Mouse (Mus musculus) left cerebral cortex, adult 2 months (tissue): Measurements from ENCODE around the gene Dennd1b. TPM values are rescaled to one million over a fixed set of nuclear protein-coding genes. Genes with fewer than 3 reads are reported as not detected.

Experiments
- DNase-seq, 2 experiments: peaks; one replicate each; pipeline ENCODE4 v3.0.0; 2021 to 2022; ENCODE audit warnings: low spot score in 2 of 2, mixed read lengths in 1 of 2; ENCODE audit errors: extremely low spot score in 1 of 2
- H3K27ac ChIP-seq: fragments of 200-600 bp; 2 replicates; pipeline ENCODE4 v1.8.1; 2022
- H3K4me3 ChIP-seq: fragments of 200-600 bp; 2 replicates; pipeline ENCODE4 v1.8.1; 2022
- CTCF ChIP-seq: fragments of 200-600 bp; IDR thresholded peaks from 2 replicates; pipeline ENCODE4 v1.8.1; 2022; ENCODE audit warnings: antibody characterized with exemption, mild to moderate bottlenecking, moderate library complexity
- intact Hi-C: fragments of 180-260 bp; cut with DNase I; formaldehyde crosslinking; loops from one replicate; pipeline ENCODE4 v1.15.1; 2025
- total RNA-seq, 2 experiments: library from RNA; stranded (reverse); gene quantifications; 2 replicates each; pipeline ENCODE4 v1.2.3; 2021

Dennd1b gene
- total RNA-seq, 2 experiments from 2014 or later: 44.6 to 48.9 TPM

DNA sequence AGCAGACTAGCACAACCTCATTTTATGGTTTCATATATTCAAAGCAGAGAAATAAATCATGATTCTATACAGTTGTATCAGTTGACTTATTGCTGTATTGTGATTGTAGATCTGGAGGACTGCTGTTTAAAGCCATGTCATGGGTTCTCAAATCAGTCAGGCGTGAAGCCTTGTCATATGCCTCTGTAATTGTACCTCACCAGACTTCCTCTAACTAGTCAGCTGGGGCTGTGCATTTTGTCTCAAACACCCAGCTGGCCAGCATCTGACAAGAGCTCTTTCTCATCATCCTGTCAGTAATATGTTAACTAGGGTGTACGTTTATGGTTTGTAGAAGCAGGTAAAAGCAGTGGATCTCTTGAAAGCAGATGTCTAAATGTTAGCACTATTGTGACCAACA lies 104.0 kb downstream of the Dennd1b start:
- intact Hi-C loops: no loop called here
- DNase-seq: no peak
- H3K27ac ChIP-seq: no peak overlapping the region
- no peak overlapping the region for H3K4me3 ChIP-seq
- TF ChIP-seq CTCF: no peak

- intact Hi-C loops: no loop called here
- no peak overlapping the region for H3K4me3 ChIP-seq
- DNase-seq: no peak
- H3K27ac ChIP-seq: no peak overlapping the region
- no peak for TF ChIP-seq CTCF
Measured at GRCm38 (mm10) chr1:139071015-139071414, 107.8 kb downstream of the Dennd1b start.

DNA sequence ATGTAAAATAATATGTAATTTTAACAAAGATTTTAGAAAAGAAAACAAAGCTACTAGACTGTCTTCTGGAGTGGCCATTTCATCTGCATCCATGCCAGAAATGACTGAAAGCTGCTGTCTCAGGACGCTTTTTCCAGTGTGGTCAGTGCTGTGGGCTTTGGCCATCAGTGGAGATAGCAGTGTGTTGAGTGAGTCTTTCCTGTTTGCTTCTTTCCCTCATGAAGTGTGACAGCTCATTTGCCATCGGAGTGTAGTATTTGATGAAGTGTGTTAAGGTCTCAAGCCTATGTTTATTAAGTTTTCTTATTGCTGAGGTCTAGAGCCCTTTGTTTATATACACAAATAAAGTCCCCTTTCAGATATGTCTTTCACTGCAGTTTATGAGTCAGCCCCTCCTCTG lies 112.4 kb downstream of the Dennd1b start:
- no peak for DNase-seq
- intact Hi-C loops: no loop called here
- Histone ChIP-seq H3K4me3 (no peak overlapping the region), H3K27ac (no peak overlapping the region)
- TF ChIP-seq CTCF: no peak

- no peak overlapping the region for H3K4me3 ChIP-seq
- intact Hi-C loops: no loop called here
- H3K27ac ChIP-seq: no peak overlapping the region
- DNase-seq: no peak
- no peak for TF ChIP-seq CTCF
Measured at GRCm38 (mm10) chr1:139077989-139078388, 114.8 kb downstream of the Dennd1b start.

- no peak for TF ChIP-seq CTCF
- Histone ChIP-seq H3K27ac (no peak overlapping the region), H3K4me3 (no peak overlapping the region)
- intact Hi-C loops: no loop called here
- DNase-seq: no peak
Measured at GRCm38 (mm10) chr1:139079000-139079399, 115.8 kb downstream of the Dennd1b start.

- no peak overlapping the region for H3K27ac ChIP-seq
- peak; percentile 35 for TF ChIP-seq CTCF
- intact Hi-C loops: no loop called here
- no peak overlapping the region for H3K4me3 ChIP-seq
- DNase-seq: no peak
Measured at GRCm38 (mm10) chr1:139079523-139079922, 116.3 kb downstream of the Dennd1b start.

DNA sequence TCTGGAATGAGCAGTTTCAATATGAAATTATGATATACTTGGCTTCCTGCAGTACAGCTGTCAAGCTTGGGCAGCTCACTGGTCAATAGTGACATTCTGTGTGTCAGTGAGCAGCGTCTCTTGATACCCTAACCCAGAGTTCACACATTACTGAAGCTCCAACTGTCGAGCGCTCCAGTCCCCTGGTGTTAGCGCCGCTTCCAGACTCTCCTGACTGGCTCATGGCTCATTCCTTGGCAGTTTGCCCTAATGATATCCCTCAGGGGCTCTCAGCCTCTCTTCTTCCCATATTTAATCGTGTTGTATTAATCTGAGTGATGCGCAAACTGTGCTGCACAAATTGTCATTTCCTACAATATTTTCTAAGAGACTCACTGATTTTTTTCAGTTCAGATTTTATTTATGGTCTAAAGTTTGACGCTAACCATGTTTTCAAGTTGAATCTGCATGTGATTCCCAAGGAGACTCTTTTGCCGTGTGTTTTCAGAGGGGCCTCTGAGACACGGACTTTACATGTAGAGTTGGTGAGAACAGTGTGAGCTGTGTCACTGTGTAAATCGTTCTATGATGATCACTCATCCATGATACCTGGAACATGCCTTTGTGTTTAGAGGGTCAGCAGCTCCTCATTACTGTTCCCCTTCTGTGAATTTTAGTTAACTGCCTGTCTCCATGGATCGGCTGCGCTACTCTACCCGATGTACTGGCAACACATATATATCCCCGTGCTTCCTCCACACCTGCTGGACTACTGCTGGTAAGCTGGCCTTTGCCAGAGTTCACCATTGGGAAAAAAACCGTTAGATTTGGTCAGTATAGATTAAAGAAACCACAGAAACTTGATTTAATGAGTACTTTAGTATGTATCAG lies 117.5 kb downstream of the Dennd1b start:
- no peak overlapping the region for H3K27ac ChIP-seq
- DNase-seq: no peak
- intact Hi-C loops: loop anchor here (5.0 to 10.0 kb wide), 4 partner anchors 118 to 756 kb away; partner anchors contain the start of genes 2310009B15Rik and Dennd1b

GRCm38 (mm10) chr1:139083382-139083781 lies 120.1 kb downstream of the Dennd1b start:
- no peak for DNase-seq
- Histone ChIP-seq H3K27ac (no peak overlapping the region), H3K4me3 (no peak overlapping the region)
- peak; percentile 50 for TF ChIP-seq CTCF
- intact Hi-C loops: loop anchor here (5.0 to 10.0 kb wide), 4 partner anchors 121 to 759 kb away; partner anchors contain the start of genes 2310009B15Rik and Dennd1b

More for the DNA sequence above, 117.5 kb downstream of the Dennd1b start:
- TF ChIP-seq CTCF: no peak
- no peak overlapping the region for H3K4me3 ChIP-seq

DNA sequence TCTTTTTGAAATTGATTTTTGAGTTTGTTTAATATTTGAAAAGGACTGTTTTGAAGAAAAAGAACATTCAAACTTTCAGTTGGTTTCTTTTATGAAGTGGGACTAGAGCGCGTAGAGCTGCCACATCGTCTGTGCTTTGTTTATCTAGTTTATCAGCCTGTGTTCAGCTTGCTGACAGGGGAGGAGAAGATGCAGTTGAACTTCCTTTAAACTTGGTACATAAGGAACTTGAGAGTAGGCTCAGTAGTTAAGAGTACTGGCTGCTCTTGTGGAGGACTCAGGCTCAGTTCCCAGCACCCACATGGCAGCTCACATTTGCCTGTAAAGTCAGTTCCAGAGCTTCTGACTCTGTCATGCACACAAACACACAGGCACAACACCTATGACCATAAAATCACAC lies 124.3 kb downstream of the Dennd1b start:
- intact Hi-C loops: loop anchor here (10.0 kb wide), 1 partner anchor 763 kb away; no protein-coding TSS in a partner anchor
- DNase-seq: no peak
- Histone ChIP-seq H3K27ac (no peak overlapping the region), H3K4me3 (no peak overlapping the region)
- no peak for TF ChIP-seq CTCF

- no peak for TF ChIP-seq CTCF
- intact Hi-C loops: no loop called here
- H3K27ac ChIP-seq: no peak overlapping the region
- H3K4me3 ChIP-seq: no peak overlapping the region
- DNase-seq: no peak
Measured at GRCm38 (mm10) chr1:139090744-139091143, 127.5 kb downstream of the Dennd1b start.

DNA sequence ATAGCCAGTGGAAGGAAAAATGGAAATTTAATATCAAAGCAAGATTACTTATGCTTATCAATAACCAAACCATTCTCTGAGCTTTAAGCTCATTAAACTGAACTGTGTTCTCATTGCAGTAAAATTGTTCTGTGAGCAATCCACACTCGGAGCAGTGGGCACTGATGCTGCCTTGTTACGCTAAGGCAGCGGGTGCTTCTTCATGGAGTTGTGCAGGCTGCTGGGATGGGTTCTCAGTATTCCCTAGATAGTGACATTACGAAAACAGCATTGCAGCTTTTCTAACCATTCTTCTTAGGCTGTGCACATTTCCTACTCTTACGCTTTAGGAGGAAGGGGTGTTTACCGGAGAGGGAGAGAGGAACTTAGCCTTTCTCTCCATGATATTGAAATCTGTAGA lies 128.5 kb downstream of the Dennd1b start:
- TF ChIP-seq CTCF: no peak
- intact Hi-C loops: no loop called here
- no peak for DNase-seq
- Histone ChIP-seq H3K27ac (no peak overlapping the region), H3K4me3 (no peak overlapping the region)

DNA sequence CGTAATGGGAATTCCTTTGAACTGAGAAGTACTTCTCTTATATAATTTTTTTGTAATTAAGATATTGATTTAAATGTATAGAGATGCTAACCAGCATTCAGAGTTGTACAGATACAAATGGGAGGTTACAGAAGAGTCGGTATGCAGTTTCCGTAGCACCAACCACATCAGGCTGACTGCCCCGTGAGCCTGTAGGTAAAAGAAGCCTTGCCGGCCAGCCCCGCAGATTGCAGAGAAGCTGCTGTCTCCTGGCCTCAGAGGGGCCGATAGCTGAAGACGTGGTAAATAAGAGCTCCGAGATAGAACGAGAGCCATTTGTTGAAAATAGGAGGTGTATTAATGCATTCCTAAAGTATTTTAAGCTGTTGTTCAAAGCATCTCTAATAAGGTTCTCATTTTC lies 128.9 kb downstream of the Dennd1b start:
- DNase-seq: no peak
- Histone ChIP-seq H3K4me3 (no peak overlapping the region), H3K27ac (no peak overlapping the region)
- no peak for TF ChIP-seq CTCF
- intact Hi-C loops: no loop called here

DNA sequence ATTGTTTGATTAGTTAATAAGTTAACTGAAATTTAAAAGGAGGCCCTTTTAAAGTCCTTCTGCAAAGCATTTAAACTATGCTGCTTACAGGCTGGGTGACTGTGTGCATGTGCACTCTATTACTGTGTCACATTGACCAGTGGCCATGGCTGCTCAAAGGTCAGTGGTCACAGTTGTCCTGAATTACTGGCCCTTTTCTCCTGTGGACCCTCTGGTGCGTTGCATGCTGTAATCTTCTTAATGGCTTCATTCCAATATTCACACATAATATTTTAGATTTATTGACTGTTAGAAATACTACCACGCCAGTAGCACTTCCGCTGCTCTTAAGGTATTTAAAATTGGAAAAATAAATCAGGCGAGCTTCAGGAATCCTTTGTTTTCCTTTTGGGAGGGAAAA lies 129.5 kb downstream of the Dennd1b start:
- intact Hi-C loops: no loop called here
- no peak for DNase-seq
- Histone ChIP-seq H3K27ac (no peak overlapping the region), H3K4me3 (no peak overlapping the region)
- TF ChIP-seq CTCF: no peak
